Mouse (Mus musculus): ENCODE measurements around the gene Apol10b. TPM values are rescaled to one million over a fixed set of nuclear protein-coding genes. Genes with fewer than 3 reads are reported as not detected.
A peak's percentile ranks its signal among the peaks of the same experiment; 100 is the strongest.
"Not testable (repeated sequence)": the region's sequence is repeated elsewhere in the genome, so short reads cannot be mapped to it uniquely, and the experiment has no call there.

Gene Apol10b
- total RNA-seq (2021) = under 1 TPM in 1 of 2 experiments, not detected in 1; 0.23 TPM

DNA sequence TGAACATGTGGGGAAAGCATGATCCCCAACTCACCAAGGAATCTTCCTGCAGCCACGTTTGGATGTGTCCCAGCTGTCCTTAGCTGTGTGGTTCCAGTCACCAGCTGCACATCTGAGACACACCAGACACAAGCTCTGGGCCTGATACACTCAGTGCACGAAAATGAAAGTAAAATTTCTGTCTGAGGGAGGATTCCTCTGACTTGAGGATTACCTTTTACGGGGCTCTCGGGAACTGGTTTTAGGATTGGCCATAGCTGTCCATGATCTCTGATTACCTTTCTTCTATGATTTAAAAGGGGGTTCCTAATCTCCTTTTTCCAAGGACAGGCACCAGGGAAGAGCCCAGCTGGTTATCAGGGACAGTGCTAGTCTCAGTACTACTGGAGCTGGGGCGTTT is at the start of gene Apol10b:
Gene Apol10b (minus strand): TSS at position 165 of the 400 bp plus-strand sequence.
- DNase-seq (ENCODE audit: low spot score in 2 of 2) = no peak
- intact Hi-C loops (cut with DNase I) = no loop called here

DNA sequence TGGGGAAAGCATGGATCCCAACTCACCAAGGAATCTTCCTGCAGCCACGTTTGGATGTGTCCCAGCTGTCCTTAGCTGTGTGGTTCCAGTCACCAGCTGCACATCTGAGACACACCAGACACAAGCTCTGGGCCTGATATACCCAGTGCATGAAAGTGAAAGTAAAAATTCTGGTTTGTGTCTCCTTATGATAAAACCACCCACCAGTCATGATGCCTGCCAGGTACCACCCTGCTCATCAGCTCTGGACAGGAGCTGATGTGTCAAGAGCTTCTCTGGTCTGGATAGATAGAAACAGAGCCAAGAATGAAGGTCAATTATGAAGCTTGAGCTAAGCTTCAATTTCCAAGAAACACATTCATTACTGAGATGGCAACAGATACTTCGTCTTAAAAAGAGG is 47.3 kb upstream of the Apol10b start, which contains the start of gene Apol11b:
Gene Apol11b (minus strand): TSS at position 111 of the 400 bp plus-strand sequence.
- intact Hi-C loops (cut with DNase I) = not testable (repeated sequence)

DNA sequence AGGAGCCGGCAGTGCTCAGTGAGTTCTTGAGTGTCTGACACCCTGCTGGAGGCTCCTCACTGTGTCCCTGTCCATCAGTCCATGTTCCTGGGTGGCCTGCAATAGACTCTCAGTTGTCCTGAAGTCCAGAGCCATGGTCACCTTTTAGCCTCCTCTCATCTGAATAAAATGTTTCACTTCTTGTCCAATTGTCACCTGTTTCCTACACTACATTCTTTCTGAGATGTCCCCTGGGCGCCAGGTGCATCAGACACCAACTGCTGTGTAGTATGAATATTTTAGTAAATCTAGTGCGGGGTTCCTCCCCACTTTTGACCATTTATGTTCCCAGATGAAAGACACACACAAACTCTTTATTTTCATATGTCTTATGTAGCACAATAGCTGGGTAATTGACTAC is 33.9 kb upstream of the Apol10b start:
- intact Hi-C loops (cut with DNase I) = loop anchor here (1.0 kb wide), 1 partner anchor 107 kb away; no protein-coding TSS in a partner anchor
- DNase-seq (ENCODE audit: low spot score in 2 of 2) = not testable (repeated sequence)

More for the DNA sequence above, 47.3 kb upstream of the Apol10b start, which contains the start of gene Apol11b:
- not testable (repeated sequence) for DNase-seq (ENCODE audit: low spot score in 2 of 2)

DNA sequence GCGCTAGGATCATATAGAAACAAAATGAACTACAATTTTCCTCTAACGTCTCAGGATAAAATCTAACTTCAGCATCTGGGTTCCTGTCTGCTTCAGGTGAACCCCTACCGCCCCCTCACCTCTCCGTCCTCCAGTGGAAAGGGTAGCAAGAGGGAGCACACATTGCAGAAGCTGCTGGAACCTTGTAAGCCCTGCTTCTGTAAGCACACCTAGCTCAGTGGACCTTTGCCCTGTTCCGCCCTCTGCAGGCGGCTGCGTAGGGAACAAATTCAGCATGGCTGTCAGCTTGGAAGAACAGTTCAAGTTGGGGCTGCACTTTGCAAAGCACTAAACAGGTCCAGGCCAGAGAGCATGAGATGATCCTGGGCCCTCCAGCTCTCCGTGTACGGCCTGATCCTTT is 32.7 kb upstream of the Apol10b start:
- intact Hi-C loops (cut with DNase I); DNase-seq (ENCODE audit: low spot score in 2 of 2): not testable (repeated sequence)

DNA sequence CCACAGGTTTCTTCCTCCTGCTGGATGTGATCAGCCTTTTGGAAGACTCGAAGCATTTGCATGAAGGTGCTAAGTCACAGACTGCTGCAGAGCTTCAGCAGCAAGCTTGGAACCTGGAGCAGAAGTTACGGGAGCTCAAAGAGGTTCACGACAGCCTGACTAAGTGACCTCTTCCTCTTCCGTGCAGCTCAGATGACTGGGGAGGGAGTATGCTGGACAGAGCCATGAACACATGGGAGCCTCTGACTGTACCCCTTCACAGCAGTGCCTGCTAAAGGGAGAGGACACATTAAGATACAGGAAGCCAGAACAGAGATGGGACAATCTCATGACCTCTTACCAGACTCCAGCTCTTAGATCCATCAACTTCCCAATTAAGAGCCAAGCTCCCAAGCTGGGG is 30.5 kb upstream of the Apol10b start:
- DNase-seq (ENCODE audit: low spot score in 2 of 2); intact Hi-C loops (cut with DNase I): not testable (repeated sequence)

DNA sequence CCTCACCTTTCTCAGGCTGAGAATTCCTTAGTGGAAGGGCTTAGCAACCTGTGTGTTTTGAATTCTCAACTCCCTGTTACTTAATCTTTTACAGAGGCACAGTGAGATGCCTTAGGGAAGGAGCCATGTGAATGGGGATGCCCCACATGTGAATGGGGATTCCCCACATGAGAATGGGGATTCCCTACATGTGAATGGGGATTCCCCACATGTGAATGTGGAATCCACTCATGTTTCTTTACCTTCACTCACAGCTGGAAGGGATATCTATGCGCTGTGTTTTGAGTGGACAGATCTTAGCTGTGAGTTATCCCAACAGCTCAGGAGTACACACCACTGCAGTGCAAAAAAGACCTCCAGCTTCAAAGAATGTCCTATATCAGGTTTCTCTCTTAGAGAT is 28.8 kb upstream of the Apol10b start:
- no peak for DNase-seq (ENCODE audit: low spot score in 2 of 2)
- intact Hi-C loops (cut with DNase I) = no loop called here

DNA sequence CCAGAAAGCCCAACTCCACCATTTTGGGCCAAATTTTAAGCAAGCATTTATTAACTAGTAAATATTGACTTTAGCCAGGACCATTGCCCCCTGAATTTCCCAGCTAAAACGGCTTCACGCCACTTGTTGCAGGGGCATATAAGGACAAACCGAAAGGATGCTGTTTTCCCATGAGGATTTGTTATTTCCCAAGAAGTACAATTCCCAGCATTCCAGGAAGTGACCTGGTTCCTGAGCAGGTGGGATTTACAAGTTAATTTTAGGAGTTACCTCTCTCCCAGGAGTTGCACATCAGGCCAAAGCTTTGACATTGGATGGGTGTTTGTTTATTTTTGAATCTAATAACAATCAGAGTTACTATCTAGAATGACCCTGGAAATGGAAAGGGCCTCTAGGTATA is 10.1 kb upstream of the Apol10b start:
- intact Hi-C loops (cut with DNase I) = no loop called here
- no peak for DNase-seq (ENCODE audit: low spot score in 2 of 2)

DNA sequence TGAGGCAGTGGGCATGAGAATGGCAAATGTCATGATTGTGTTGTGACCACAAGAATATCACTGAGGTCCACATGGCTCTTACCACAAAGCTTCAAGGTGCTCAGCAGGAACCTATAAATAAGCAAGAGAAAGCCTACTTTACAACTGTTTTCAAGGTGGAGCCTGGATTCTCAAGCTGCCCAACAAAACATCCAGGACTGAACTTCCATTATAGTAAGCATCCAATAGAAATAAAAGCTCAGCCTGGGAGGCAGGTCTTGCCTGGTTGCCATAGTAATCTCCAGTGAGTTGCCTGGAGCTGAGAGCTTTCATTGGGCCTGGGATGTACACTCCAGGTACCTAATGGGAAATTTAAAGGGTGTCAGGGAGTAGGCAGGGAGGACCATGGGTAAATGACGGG is 3.0 kb upstream of the Apol10b start, which contains the start of gene Gm36245:
Gene Gm36245 (plus strand): TSS at position 301 of the 400 bp plus-strand sequence.
- intact Hi-C loops (cut with DNase I) = no loop called here
- DNase-seq (ENCODE audit: low spot score in 2 of 2) = no peak

DNA sequence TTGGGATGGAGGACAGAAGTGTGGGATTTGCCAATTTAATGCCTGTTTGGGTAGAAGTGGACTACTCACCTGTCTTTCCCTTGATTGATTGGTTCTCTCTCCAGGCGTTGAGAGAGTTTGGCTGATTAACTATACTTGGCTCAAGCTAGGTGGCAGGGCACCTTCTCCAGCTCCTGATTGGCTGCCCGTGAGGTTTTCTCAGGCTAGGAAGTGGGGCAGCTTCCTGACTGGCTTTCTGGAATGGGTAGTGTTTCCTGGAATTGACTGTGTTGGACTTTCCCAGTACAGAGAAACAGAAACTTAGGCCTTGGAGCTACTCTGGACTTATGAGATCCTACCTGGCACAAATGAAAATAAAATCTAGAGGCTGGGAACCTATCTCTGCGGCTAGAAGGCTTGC is 2.5 kb upstream of the Apol10b start:
- intact Hi-C loops (cut with DNase I) = no loop called here
- no peak for DNase-seq (ENCODE audit: low spot score in 2 of 2)

DNA sequence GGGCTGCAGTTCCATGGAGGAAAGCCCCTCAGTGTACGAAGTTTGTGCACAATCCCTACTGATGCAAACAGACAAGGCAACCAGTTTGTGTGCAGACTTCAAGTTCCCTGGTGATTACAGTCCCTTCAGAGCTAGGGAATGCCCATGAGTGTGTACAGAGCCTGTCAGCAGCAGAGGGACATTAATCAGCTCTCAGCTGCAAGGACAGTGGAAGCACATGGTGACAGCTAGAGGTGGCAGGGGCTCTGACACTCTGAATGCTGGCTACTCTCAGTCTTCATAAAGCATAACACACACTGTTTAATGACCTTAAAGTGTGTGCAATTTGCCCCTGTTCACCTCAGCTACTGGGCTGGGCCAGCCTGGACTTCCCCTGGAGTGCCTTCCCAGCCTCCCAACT is 2.4 kb downstream of the Apol10b start:
- intact Hi-C loops (cut with DNase I) = no loop called here

DNA sequence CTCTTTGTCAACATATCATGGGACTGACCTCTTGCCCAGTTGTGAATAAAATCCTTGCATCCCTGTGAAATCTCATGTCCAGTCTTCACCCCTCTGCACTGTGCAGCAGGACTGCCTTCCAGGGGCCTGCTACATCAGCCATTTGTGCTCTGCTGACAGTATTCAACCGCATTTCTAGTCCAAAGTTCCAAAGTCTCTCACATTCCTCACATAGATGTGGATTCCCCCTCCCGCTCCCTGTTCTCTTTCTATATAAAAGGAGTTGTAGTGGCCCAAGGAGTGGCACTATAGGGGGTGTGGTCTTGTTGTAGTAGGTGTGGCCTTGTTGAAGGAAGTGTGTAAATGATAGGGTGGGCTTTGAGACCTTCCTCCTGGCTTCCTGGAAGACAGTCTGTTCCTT is 5.0 kb downstream of the Apol10b start:
- no peak for DNase-seq (ENCODE audit: low spot score in 2 of 2)
- intact Hi-C loops (cut with DNase I) = no loop called here

More for the DNA sequence above, 2.4 kb downstream of the Apol10b start:
- no peak for DNase-seq (ENCODE audit: low spot score in 2 of 2)

DNA sequence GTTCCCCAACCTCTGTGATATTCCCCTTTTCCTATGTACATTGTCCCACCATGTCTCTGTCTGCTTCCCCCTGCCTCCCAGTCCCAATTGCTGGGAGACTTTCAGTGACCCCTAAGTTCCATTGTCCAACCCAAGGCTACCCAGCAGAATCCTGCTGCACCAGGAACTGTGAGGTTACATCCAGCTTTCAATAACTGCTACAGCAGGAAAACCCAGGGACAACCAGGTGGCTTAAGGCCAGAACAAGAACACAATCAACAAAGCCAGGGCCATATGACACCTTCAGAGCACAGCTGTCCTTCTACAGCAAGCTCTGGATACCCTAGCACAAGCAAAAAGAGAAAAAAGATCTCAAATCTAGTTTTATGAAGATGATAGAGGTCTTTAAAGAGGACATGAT is 6.9 kb downstream of the Apol10b start:
- no peak for DNase-seq (ENCODE audit: low spot score in 2 of 2)
- intact Hi-C loops (cut with DNase I) = no loop called here

DNA sequence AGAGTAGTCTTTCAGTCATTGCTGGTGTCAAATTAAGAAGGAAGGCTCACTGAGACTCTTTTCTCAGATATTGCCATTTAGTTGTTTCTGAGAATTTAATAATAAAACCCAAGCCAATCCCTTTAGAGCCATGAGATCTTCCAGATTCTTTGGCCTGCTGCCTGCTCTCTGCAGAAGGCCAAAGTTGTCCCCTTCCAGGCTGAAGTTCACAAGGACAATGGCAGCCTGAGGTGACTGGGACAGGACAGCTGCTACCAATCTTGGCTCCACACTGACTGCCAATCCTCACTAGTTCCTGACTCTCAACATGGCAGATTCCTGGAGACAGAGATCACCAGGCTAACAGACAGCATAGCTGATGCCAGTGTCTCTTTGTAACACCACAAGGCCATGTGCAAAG is 8.9 kb downstream of the Apol10b start:
- no peak for DNase-seq (ENCODE audit: low spot score in 2 of 2)
- intact Hi-C loops (cut with DNase I) = no loop called here

DNA sequence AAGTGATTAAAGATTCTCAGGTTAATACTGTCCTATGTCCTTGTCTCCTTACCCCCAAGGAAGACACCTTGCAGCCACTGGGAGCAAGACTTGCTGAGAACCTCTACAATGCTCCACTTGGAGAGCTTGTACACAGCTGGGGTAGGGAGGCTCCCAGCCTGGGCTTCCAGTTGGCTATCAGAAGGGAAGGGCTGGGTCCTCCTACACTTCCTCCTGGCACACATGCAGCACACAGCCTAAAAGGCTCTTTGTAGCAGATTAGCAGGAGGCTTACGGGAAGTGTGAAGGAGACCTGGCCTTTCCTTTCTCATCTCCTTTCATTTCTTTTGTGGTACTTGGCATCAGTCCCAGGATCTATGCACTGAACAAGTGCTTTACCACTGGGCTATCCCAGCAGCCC is 14.2 kb downstream of the Apol10b start:
- DNase-seq (ENCODE audit: low spot score in 2 of 2) = peak in 1 of 2 experiments; percentile 5
- intact Hi-C loops (cut with DNase I) = no loop called here

DNA sequence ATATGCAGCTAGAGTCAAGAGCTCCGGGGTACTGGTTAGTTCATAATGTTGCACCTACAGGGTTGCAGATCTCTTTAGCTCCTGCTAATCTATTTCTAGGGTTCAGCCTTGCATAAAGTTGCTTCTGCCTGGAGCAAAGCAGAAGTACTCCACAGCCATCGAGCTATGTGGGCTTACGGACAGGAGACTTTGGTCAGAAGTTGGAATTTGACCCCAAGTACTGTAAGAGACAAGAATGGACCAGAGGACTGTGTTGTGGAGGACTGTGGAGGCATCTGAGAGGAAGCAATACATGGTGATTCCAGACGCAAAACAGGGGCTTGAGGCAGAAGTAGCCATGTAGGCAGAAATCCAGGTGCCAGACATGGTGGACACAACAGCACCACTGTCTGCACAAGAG is 16.6 kb downstream of the Apol10b start:
- DNase-seq (ENCODE audit: low spot score in 2 of 2) = no peak
- intact Hi-C loops (cut with DNase I) = no loop called here

DNA sequence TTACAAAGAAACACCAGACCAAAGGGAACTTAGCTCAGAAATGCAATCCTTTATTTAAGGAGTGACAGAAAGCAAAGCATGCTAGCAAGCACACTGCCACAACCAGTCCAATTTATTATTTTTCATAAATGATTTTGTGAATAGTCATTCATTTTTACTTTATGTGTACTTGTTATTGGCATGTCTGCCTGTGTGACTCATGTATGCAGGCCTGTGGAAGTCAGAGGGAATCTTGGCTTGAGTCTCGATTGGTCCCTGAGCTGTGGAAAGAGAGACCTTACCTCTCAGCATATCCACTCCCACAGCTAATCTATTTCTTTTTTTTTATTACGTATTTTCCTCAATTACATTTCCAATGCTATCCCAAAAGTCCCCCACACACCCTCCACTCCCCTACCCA is 17.1 kb downstream of the Apol10b start:
- DNase-seq (ENCODE audit: low spot score in 2 of 2) = no peak
- intact Hi-C loops (cut with DNase I) = no loop called here

DNA sequence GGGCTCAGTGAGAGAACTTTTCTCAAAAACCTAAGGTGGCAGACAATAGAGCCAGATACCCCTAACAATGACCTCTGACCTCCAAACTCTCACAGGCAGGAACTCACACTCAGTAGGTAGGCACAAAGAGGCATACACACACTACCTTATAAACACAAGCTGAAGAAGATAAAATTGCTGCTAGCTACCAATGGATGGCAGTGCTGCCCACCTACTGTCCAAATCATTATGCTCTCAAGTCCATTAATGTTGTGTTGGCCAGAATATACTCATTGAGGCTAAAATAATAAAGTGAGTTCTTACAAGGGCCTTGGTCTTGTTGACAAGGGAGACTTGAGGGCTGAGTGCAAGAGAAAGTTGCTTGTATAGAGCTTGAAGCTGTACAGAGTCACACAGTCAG is 32.7 kb downstream of the Apol10b start:
- intact Hi-C loops (cut with DNase I) = no loop called here
- no peak for DNase-seq (ENCODE audit: low spot score in 2 of 2)

DNA sequence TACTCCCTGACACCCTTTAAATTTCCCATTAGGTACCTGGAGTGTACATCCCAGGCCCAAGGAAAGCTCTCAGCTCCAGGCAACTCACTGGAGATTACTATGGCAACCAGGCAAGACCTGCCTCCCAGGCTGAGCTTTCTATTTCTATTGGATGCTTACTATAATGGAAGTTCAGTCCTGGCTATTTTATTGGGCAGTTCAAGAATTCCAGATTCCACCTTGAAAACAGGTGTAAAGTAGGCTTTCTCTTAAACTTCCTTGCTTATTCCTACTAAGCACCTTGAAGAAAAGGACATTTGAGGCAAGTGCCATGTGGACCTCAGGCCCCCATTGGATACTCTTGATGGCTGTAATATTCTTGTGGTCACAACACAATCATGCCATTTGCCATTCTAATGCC is 34.1 kb downstream of the Apol10b start, which contains the start of gene 1700025B11Rik:
Gene 1700025B11Rik (minus strand): TSS at position 101 of the 400 bp plus-strand sequence.
- DNase-seq (ENCODE audit: low spot score in 2 of 2) = no peak
- intact Hi-C loops (cut with DNase I) = no loop called here

DNA sequence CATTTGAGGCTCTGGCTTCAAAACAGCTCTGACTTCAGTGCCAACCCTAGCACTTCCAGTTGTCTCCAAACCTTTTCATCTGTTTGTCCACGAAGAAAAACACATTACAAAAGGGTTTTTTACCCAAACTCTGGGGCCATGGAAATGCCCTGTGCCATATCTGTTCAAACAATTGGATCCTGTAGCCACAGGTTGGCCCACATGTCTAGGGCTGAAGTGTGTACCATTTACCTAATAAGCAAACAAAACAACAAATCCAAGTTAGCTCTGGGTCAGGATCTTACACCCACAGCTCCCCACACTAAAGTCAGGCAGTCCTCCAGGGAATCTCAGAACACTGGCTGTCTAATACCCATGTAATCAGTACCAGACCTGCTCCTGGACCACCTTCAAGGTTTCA is 56.7 kb downstream of the Apol10b start:
- not testable (repeated sequence) for DNase-seq (ENCODE audit: low spot score in 2 of 2)
- intact Hi-C loops (cut with DNase I) = loop anchor here (10.0 kb wide), 1 partner anchor 76 kb away; no protein-coding TSS in a partner anchor
